Mouse (Mus musculus) frontal cortex, postnatal 25 days (tissue): ENCODE data around the gene Olfr1368.

Experiments used
- DNase-seq, 2 experiments: peaks; one replicate each; pipeline ENCODE4 v3.0.0; 2022; ENCODE audit warnings: low spot score in 2 of 2

Gene Olfr1368

GRCm38 (mm10) chr13:21145767-21146166, at the start of gene Olfr1368:
Gene Olfr1368, minus strand, starts transcription at chr13:21145867.
- no peak for DNase-seq

- no peak for DNase-seq
These were observed 39.9 kb upstream of the Olfr1368 start for GRCm38 (mm10) chr13:21185521-21185920.

- DNase-seq, result no peak
These were observed 38.0 kb upstream of the Olfr1368 start for GRCm38 (mm10) chr13:21183661-21184060.

GRCm38 (mm10) chr13:21183066-21183465, 37.4 kb upstream of the Olfr1368 start:
- DNase-seq, result no peak

- DNase-seq, result no peak
These were observed 36.3 kb upstream of the Olfr1368 start for GRCm38 (mm10) chr13:21181996-21182395.

- DNase-seq, result no peak
These were observed 35.2 kb upstream of the Olfr1368 start for GRCm38 (mm10) chr13:21180551-21181530.

- peak; percentile 79 to 82 for DNase-seq
These were observed 34.3 kb upstream of the Olfr1368 start for GRCm38 (mm10) chr13:21179724-21180550.

GRCm38 (mm10) chr13:21179367-21179723, 33.7 kb upstream of the Olfr1368 start, which contains the start of gene Trim27:
Gene Trim27, plus strand, starts transcription at chr13:21179445.
- DNase-seq, result peak in 1 of 2 experiments; percentile 40

GRCm38 (mm10) chr13:21178364-21178763, 32.7 kb upstream of the Olfr1368 start:
- DNase-seq, result no peak

GRCm38 (mm10) chr13:21177657-21178056, 32.0 kb upstream of the Olfr1368 start:
- no peak for DNase-seq

- no peak for DNase-seq
These were observed 31.1 kb upstream of the Olfr1368 start for GRCm38 (mm10) chr13:21176733-21177132.

- DNase-seq, result peak; percentile 42 to 65
These were observed 27.4 kb upstream of the Olfr1368 start for GRCm38 (mm10) chr13:21173072-21173471.

GRCm38 (mm10) chr13:21172241-21173027, 26.8 kb upstream of the Olfr1368 start:
- peak; percentile 47 to 67 for DNase-seq

GRCm38 (mm10) chr13:21171600-21172150, 26.0 kb upstream of the Olfr1368 start:
- DNase-seq, result no peak

- no peak for DNase-seq
These were observed 25.5 kb upstream of the Olfr1368 start for GRCm38 (mm10) chr13:21171156-21171530.

- DNase-seq, result no peak
These were observed 24.9 kb upstream of the Olfr1368 start for GRCm38 (mm10) chr13:21170431-21171155.

GRCm38 (mm10) chr13:21169657-21170430, 24.2 kb upstream of the Olfr1368 start:
- DNase-seq, result peak; percentile 71 to 83

GRCm38 (mm10) chr13:21169121-21169656, 23.5 kb upstream of the Olfr1368 start:
- no peak for DNase-seq

GRCm38 (mm10) chr13:21168371-21169011, 22.8 kb upstream of the Olfr1368 start:
- no peak for DNase-seq
